Mouse (Mus musculus) liver, postnatal 0 days (tissue): ENCODE data around the gene Padi2. TPM values are rescaled to one million over a fixed set of nuclear protein-coding genes. Genes with fewer than 3 reads are reported as not detected.

Experiments
- ATAC-seq: fragments of 200-750 bp; cut with Nextera tagmentation; 2 replicates; pipeline ENCODE4 v1.8.0; 2017; ENCODE audit warnings: mild to moderate bottlenecking, moderate library complexity
- DNase-seq: peaks from one replicate; pipeline ENCODE4 v3.0.0-alpha.2; 2016
- H3K27ac ChIP-seq: fragments of 300-500 bp; sonication (generic); 2 replicates; pipeline ENCODE4 v1.5.1; 2014; ENCODE audit warnings: antibody characterized with exemption, moderate library complexity, mild to moderate bottlenecking, low read depth
- H3K27me3 ChIP-seq: fragments of 300-500 bp; sonication (generic); 2 replicates; pipeline ENCODE4 v1.6.1; 2014; ENCODE audit warnings: low read length, control low read depth, mixed read lengths; ENCODE audit not compliant: insufficient read depth
- H3K36me3 ChIP-seq: fragments of 300-500 bp; sonication (generic); replicated peaks from 2 replicates; pipeline ENCODE4 v1.6.1; 2014; ENCODE audit warnings: mild to moderate bottlenecking, control low read depth, low read length, moderate library complexity, mixed read lengths; ENCODE audit not compliant: insufficient read depth
- H3K4me1 ChIP-seq: fragments of 300-500 bp; sonication (generic); 2 replicates; pipeline ENCODE4 v1.6.1; 2014; ENCODE audit warnings: antibody characterized with exemption, mild to moderate bottlenecking, control low read depth; ENCODE audit not compliant: insufficient read depth
- H3K4me2 ChIP-seq: fragments of 300-500 bp; sonication (generic); 2 replicates; pipeline ENCODE4 v1.6.1; 2014; ENCODE audit warnings: low read depth, mild to moderate bottlenecking, low read length, moderate library complexity, mixed read lengths
- H3K4me3 ChIP-seq: fragments of 300-500 bp; sonication (generic); 2 replicates; pipeline ENCODE4 v1.5.1; 2014; ENCODE audit warnings: low read depth, low read length
- H3K9ac ChIP-seq: fragments of 300-500 bp; sonication (generic); replicated peaks from 2 replicates; pipeline ENCODE4 v1.6.1; 2014; ENCODE audit warnings: mild to moderate bottlenecking, moderate library complexity
- H3K9me3 ChIP-seq: fragments of 300-500 bp; sonication (generic); 2 replicates; pipeline ENCODE4 v1.6.1; 2016; ENCODE audit warnings: mild to moderate bottlenecking, control low read depth, low read length, mixed read lengths
- CTCF ChIP-seq: sonication (generic); IDR thresholded peaks from 2 replicates; pipeline ENCODE4 v1.5.1; 2016; ENCODE audit warnings: antibody characterized with exemption, low read depth
- EP300 ChIP-seq: IDR thresholded peaks from 2 replicates; pipeline ENCODE4 v1.6.1; 2016; ENCODE audit warnings: antibody characterized with exemption, low read depth, mild to moderate bottlenecking
- WGBS: fragments of 180-500 bp; shearing (Covaris S2); extraction: QIAGEN DNeasy Blood & Tissue Kit; methylation state at CpG from one replicate; pipeline ENCODE4 v1.1.7; 2014; ENCODE audit not compliant: insufficient replicate concordance; 5-methylcytosine and 5-hydroxymethylcytosine counted together
- polyA plus RNA-seq: library from polyadenylated mRNA; unstranded; fragments of >200 nt; fragmentation: Nextera tagmentation; extraction: Ambion mirVana; gene quantifications from 2 replicates; pipeline ENCODE4 v1.2.1, GENCODE M21; 2015

Gene Padi2
- polyA plus RNA-seq, 1 experiment from 2014 or later = 2.1 TPM

- Histone ChIP-seq H3K4me2 (no peak overlapping the region), H3K27ac (no peak overlapping the region), H3K9me3 (no peaks in the 10 kb centered on the region), H3K27me3 (no peaks in the 10 kb centered on the region), H3K4me3 (no peak overlapping the region), H3K9ac (no peak overlapping the region), H3K36me3 (no peaks in the 10 kb centered on the region), H3K4me1 (peaks cover 45% of the 10 kb centered on the region)
- TF ChIP-seq EP300 = no peak
- TF ChIP-seq CTCF = no peak
- no peak for DNase-seq
- 71% methylated on average over 11 of the region's 11 CpGs for WGBS
- ATAC-seq = no peak
Measured at GRCm38 (mm10) chr4:140862036-140862650, 44.0 kb upstream of the Padi2 start.

GRCm38 (mm10) chr4:140868484-140869190, 37.5 kb upstream of the Padi2 start:
- Histone ChIP-seq H3K27me3 (peaks cover 5% of the 10 kb centered on the region; the same call in 1 of the 2 replicates), H3K36me3 (no peaks in the 10 kb centered on the region), H3K9ac (no peak overlapping the region), H3K9me3 (no peaks in the 10 kb centered on the region), H3K27ac (0 out of 2 replicates have a peak overlapping the region, but pooled peaks have one; percentile 22), H3K4me2 (peak overlapping the region; percentile 32; the same call in 1 of the 2 replicates), H3K4me3 (no peak overlapping the region), H3K4me1 (peaks cover 21% of the 10 kb centered on the region)
- TF ChIP-seq CTCF = no peak
- no peak for TF ChIP-seq EP300
- ATAC-seq = peak; percentile 31; the same call in 1 of the 2 replicates
- WGBS = 5% methylated on average over 14 of the region's 14 CpGs
- DNase-seq = peak; percentile 58

GRCm38 (mm10) chr4:140869945-140870344, 36.2 kb upstream of the Padi2 start:
- ATAC-seq = no peak
- Histone ChIP-seq H3K27me3 (peaks cover 5% of the 10 kb centered on the region; the same call in 1 of the 2 replicates), H3K9ac (no peak overlapping the region), H3K4me2 (no peak overlapping the region), H3K27ac (no peak overlapping the region), H3K4me3 (no peak overlapping the region), H3K4me1 (peaks cover 21% of the 10 kb centered on the region), H3K9me3 (no peaks in the 10 kb centered on the region), H3K36me3 (no peaks in the 10 kb centered on the region)
- 85% methylated on average over 8 of the region's 8 CpGs for WGBS
- DNase-seq = no peak
- TF ChIP-seq EP300 (no peak), CTCF (no peak)

DNA sequence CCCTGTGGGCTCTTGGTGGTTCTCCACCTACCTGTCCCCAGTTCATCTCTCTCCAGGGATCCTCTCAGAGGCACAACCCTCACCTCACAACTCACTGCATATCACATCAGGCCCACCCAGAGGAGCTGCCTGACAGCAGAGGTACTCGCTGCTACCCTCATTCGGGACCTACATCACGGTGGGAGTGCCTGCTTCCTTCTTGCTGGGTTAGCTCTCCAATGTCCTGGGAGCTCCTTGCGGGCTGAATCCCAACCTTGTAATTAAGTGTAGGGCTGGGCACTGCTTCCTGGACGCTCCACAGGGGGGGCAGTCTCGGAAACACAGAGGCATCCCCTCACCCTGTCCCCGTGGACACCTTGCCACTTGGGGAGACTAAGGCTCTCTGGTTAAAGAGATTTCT, 35.3 kb upstream of the Padi2 start:
- 80% methylated on average over 7 of the region's 7 CpGs for WGBS
- no peak overlapping the region for H3K4me3 ChIP-seq
- no peak overlapping the region for H3K27ac ChIP-seq
- H3K9ac ChIP-seq = no peak overlapping the region
- no peak for DNase-seq
- peaks cover 21% of the 10 kb centered on the region for H3K4me1 ChIP-seq
- no peak for ATAC-seq
- H3K4me2 ChIP-seq = no peak overlapping the region
- no peaks in the 10 kb centered on the region for H3K9me3 ChIP-seq
- H3K27me3 ChIP-seq = peaks cover 5% of the 10 kb centered on the region; the same call in 1 of the 2 replicates
- H3K36me3 ChIP-seq = no peaks in the 10 kb centered on the region
- TF ChIP-seq EP300 = no peak
- no peak for TF ChIP-seq CTCF

- Histone ChIP-seq H3K9ac (no peak overlapping the region), H3K27ac (no peak overlapping the region), H3K36me3 (no peaks in the 10 kb centered on the region), H3K4me2 (no peak overlapping the region), H3K4me1 (peaks cover 19% of the 10 kb centered on the region), H3K27me3 (peaks cover 5% of the 10 kb centered on the region; the same call in 1 of the 2 replicates), H3K9me3 (no peaks in the 10 kb centered on the region), H3K4me3 (no peak overlapping the region)
- WGBS = 67% methylated on average over 3 of the region's 3 CpGs
- no peak for TF ChIP-seq CTCF
- TF ChIP-seq EP300 = no peak
- ATAC-seq (no peak), DNase-seq (no peak)
Measured at GRCm38 (mm10) chr4:140871376-140871775, 34.8 kb upstream of the Padi2 start.

DNA sequence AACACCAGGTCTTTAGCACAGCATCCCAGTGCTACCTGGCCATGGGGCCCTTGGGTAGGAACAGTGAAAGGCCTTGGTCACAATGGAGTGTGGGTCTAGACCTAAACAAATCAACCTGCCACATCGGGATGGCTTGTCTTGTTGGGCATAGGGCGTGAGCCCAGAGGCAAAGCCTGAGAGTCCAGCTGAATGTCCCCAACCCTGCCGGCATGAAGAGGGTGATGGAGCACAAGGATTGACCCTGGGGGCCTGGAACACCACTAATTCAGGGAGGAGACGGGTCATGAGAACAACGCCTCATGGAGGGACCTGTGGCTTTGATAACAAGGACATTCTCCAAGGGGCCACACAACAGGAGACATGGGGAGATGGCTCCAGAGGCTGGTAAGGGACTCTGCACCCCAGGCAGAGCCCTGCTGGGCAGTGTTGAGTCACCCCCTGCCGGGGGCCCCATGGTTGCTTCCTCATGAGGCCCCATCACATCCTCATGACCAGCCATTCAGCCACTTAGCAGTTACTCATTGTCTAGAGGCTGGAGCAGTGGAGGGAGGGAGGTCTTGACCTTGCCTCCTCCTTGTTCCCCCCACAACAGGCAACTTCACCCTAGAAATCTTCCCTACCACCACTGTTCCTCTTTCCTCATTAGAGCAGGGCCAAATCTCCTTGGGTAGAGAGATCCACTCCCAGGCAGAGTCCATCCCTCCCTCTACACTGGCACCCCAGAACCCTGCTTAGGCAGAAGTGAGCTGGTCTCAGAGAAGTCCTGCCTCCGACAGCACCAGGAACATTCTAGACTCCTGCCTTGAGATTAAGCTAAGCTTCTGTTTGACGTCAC, 34.1 kb upstream of the Padi2 start:
- Histone ChIP-seq H3K9ac (0 out of 2 replicates have a peak overlapping the region, but pooled peaks have one; percentile 7), H3K27me3 (peaks cover 5% of the 10 kb centered on the region; the same call in 1 of the 2 replicates), H3K36me3 (no peaks in the 10 kb centered on the region), H3K4me2 (no peak overlapping the region), H3K4me1 (peaks cover 19% of the 10 kb centered on the region), H3K4me3 (no peak overlapping the region), H3K9me3 (no peaks in the 10 kb centered on the region), H3K27ac (peak overlapping the region; percentile 29)
- 63% methylated on average over 8 of the region's 8 CpGs for WGBS
- peak; percentile 68 for ATAC-seq
- peak; percentile 52 for DNase-seq
- TF ChIP-seq EP300 = no peak
- no peak for TF ChIP-seq CTCF
